Comparison of ENCODE assay signal across 21 mouse cellular contexts in genomic region chr16:90851621-90852334, GRCm38 (mm10). TPM values are rescaled to one million over a fixed set of nuclear protein-coding genes. Genes with fewer than 3 reads are reported as not detected.
DNase-seq lines count a peak whose midpoint lies in the region; ATAC-seq lines count a peak whose summit lies in the region.
"Had no signal": no experiment of that assay in that cellular context is flagged by ENCODE, and none has a peak within 500 bp of the region (broad histone marks: within the 10 kb centered on the region; RNA-seq: fewer than 3 reads in every experiment).

No protein-coding gene starts in this region.

- no peaks in the 10 kb centered on the region; the same call in 1 of the 2 replicates for H3K4me1 ChIP-seq in embryonic facial prominence, embryonic 11.5 days (ENCODE audit: control insufficient read depth, insufficient read depth, low read length)
- H3K4me1 ChIP-seq in embryonic facial prominence, embryonic 14.5 days (ENCODE audit: control insufficient read depth, insufficient read depth, low read length) = peaks cover 26% of the 10 kb centered on the region
- H3K4me1 ChIP-seq in limb, embryonic 11.5 days (ENCODE audit: control insufficient read depth, insufficient read depth, low read length) = peaks cover 28% of the 10 kb centered on the region

- peak; percentile 60 for DNase-seq in embryonic facial prominence, embryonic 11.5 days (ENCODE audit: low spot score)
- DNase-seq in embryonic facial prominence, embryonic 14.5 days (ENCODE audit: low spot score) = peak; percentile 56
- peak; percentile 44 for DNase-seq in limb, embryonic 11.5 days (ENCODE audit: low spot score)
- no peak for DNase-seq in heart, adult 11 months
- no peak for DNase-seq in left cerebral cortex, adult 9 months (ENCODE audit: low spot score in 2 of 2)
- DNase-seq: adrenal gland, adult 8-10 months; adrenal gland, postnatal 25 days; cerebellum, adult 11-12 months; cerebellum, adult 8-10 months; cerebellum, postnatal 36 days; embryo, embryonic 11 days; gastrocnemius, postnatal 14 days; heart, adult 18-20 months; heart, postnatal 14 days; heart, postnatal 4 days had no signal

- no peaks in the 10 kb centered on the region for H3K9me3 ChIP-seq in embryonic facial prominence, embryonic 11.5 days (replicated peaks; ENCODE audit: control insufficient read depth, low read length)
- H3K9me3 ChIP-seq in embryonic facial prominence, embryonic 14.5 days (ENCODE audit: control insufficient read depth, low read length) = no peaks in the 10 kb centered on the region
- H3K9me3 ChIP-seq in limb, embryonic 11.5 days (ENCODE audit: control insufficient read depth, low read length) = no peaks in the 10 kb centered on the region
- H3K9me3 ChIP-seq: embryonic facial prominence, embryonic 12.5 days; heart, embryonic 13.5 days had no signal

- no peak overlapping the region for H3K4me3 ChIP-seq in embryonic facial prominence, embryonic 11.5 days (ENCODE audit: low read depth, low read length)
- H3K4me3 ChIP-seq in embryonic facial prominence, embryonic 14.5 days (ENCODE audit: low read depth, low read length) = no peak overlapping the region
- H3K4me3 ChIP-seq in limb, embryonic 11.5 days (ENCODE audit: low read depth, low read length) = no peak overlapping the region
- H3K4me3 ChIP-seq: embryonic facial prominence, embryonic 12.5 days; heart, embryonic 13.5 days had no signal

- H3K27me3 ChIP-seq in embryonic facial prominence, embryonic 11.5 days (ENCODE audit: control insufficient read depth, insufficient read depth, low read length) = no peaks in the 10 kb centered on the region
- no peaks in the 10 kb centered on the region for H3K27me3 ChIP-seq in embryonic facial prominence, embryonic 14.5 days (replicated peaks; ENCODE audit: control insufficient read depth, insufficient read depth, low read length)
- H3K27me3 ChIP-seq in limb, embryonic 11.5 days (ENCODE audit: control insufficient read depth, insufficient read depth, low read length) = no peaks in the 10 kb centered on the region

- H3K27ac ChIP-seq in embryonic facial prominence, embryonic 11.5 days (replicated peaks; ENCODE audit: low read depth, low read length) = no peak overlapping the region
- H3K27ac ChIP-seq in embryonic facial prominence, embryonic 14.5 days (replicated peaks; ENCODE audit: low read depth, low read length) = no peak overlapping the region
- H3K27ac ChIP-seq in limb, embryonic 11.5 days (replicated peaks; ENCODE audit: low read depth, low read length) = peak overlapping the region; percentile 74
- H3K27ac ChIP-seq: embryonic facial prominence, embryonic 12.5 days; heart, embryonic 13.5 days; hindbrain, embryonic 14.5 days had no signal

- no peak for ATAC-seq in embryonic facial prominence, embryonic 11.5 days (replicated peaks; ENCODE audit: insufficient number of reproducible peaks, low FRiP score, low TSS enrichment, low read depth)
- no peak for ATAC-seq in embryonic facial prominence, embryonic 14.5 days (ENCODE audit: low read depth)
- ATAC-seq in limb, embryonic 11.5 days (ENCODE audit: insufficient number of reproducible peaks, low FRiP score, low TSS enrichment, low read depth) = peak; percentile 70; the same call in 1 of the 2 replicates
- no peak for ATAC-seq in CD4-positive, CD25-positive, alpha-beta regulatory T cell, adult 4 months
- ATAC-seq: activated CD4-positive, CD25-positive, alpha-beta regulatory T cell, adult 4 months; intestine, postnatal 0 days had no signal

- H3K9ac ChIP-seq in embryonic facial prominence, embryonic 11.5 days (replicated peaks; ENCODE audit: low read length) = no peak overlapping the region
- no peak overlapping the region for H3K9ac ChIP-seq in embryonic facial prominence, embryonic 14.5 days (ENCODE audit: low read depth, low read length)
- no peak overlapping the region for H3K9ac ChIP-seq in limb, embryonic 11.5 days (ENCODE audit: low read length)
- H3K9ac ChIP-seq: embryonic facial prominence, embryonic 12.5 days; heart, embryonic 13.5 days; hindbrain, embryonic 14.5 days had no signal

- H3K36me3 ChIP-seq in embryonic facial prominence, embryonic 11.5 days (replicated peaks; ENCODE audit: control insufficient read depth, insufficient read depth, low read depth, low read length) = no peaks in the 10 kb centered on the region
- no peaks in the 10 kb centered on the region for H3K36me3 ChIP-seq in embryonic facial prominence, embryonic 14.5 days (ENCODE audit: control insufficient read depth, insufficient read depth, low read length)
- H3K36me3 ChIP-seq in limb, embryonic 11.5 days (ENCODE audit: control insufficient read depth, insufficient read depth, low read length) = no peaks in the 10 kb centered on the region
- H3K36me3 ChIP-seq: embryonic facial prominence, embryonic 12.5 days; heart, embryonic 13.5 days had no signal

- H3K4me2 ChIP-seq in embryonic facial prominence, embryonic 11.5 days (ENCODE audit: low read depth, low read length) = no peak overlapping the region
- no peak overlapping the region for H3K4me2 ChIP-seq in embryonic facial prominence, embryonic 14.5 days (ENCODE audit: low read depth, low read length)
- peak overlapping the region; percentile 7; the same call in 1 of the 2 replicates for H3K4me2 ChIP-seq in limb, embryonic 11.5 days (ENCODE audit: low read depth, severe bottlenecking)
- H3K4me2 ChIP-seq: embryonic facial prominence, embryonic 12.5 days; heart, embryonic 13.5 days; hindbrain, embryonic 14.5 days had no signal

- 33% methylated on average over 11 of the region's 11 CpGs for WGBS in embryonic facial prominence, embryonic 11.5 days
- 32% methylated on average over 11 of the region's 11 CpGs for WGBS in embryonic facial prominence, embryonic 14.5 days
- 40% methylated on average over 11 of the region's 11 CpGs for WGBS in limb, embryonic 11.5 days

RNA-seq across cellular contexts. Expression of gene Eva1c, which starts 25.3 kb away (rescaled TPM):
- 0.52 and 1.1 TPM in 2 replicates for polyA plus RNA-seq in embryonic facial prominence, embryonic 11.5 days (2014; fragmentation: Nextera tagmentation; extraction: Ambion mirVana)
- polyA plus RNA-seq in embryonic facial prominence, embryonic 14.5 days (2014; fragmentation: Nextera tagmentation; extraction: Ambion mirVana) = 3.7 and 4.5 TPM in 2 replicates
- polyA plus RNA-seq in limb, embryonic 11.5 days (2014; fragmentation: Nextera tagmentation; extraction: Ambion mirVana) = 0.23 and 0.44 TPM in 2 replicates
- not detected for polyA plus RNA-seq in CD4-positive, CD25-positive, alpha-beta regulatory T cell, adult 4 months (2017; shearing (Covaris generic))
- polyA plus RNA-seq: activated CD4-positive, CD25-positive, alpha-beta regulatory T cell, adult 4 months had no signal

RNA-seq across cellular contexts. Expression of gene Urb1, which starts 41.6 kb away (rescaled TPM):
- 13.1 and 15.4 TPM in 2 replicates for polyA plus RNA-seq in embryonic facial prominence, embryonic 11.5 days (2014; fragmentation: Nextera tagmentation; extraction: Ambion mirVana)
- polyA plus RNA-seq in embryonic facial prominence, embryonic 14.5 days (2014; fragmentation: Nextera tagmentation; extraction: Ambion mirVana) = 11.6 and 12.6 TPM in 2 replicates
- polyA plus RNA-seq in limb, embryonic 11.5 days (2014; fragmentation: Nextera tagmentation; extraction: Ambion mirVana) = 16.6 and 16.7 TPM in 2 replicates
- polyA plus RNA-seq in CD4-positive, CD25-positive, alpha-beta regulatory T cell, adult 4 months (2017; shearing (Covaris generic)) = 1 to 10 TPM; 3.5 to 4.2 TPM

Comparison
In these comparisons a context has a peak if more than half of its experiments do, and no peak if none do; other contexts are left out.
1. DNase-seq: peak in embryonic facial prominence, embryonic 11.5 days (single experiment), embryonic facial prominence, embryonic 14.5 days (single experiment) and limb, embryonic 11.5 days (single experiment); none in heart, adult 11 months (single experiment) and left cerebral cortex, adult 9 months (0 of 2).